Mouse (Mus musculus) heart, postnatal 0 days (tissue): Measurements from ENCODE around the gene Gm5127.

Experiments used
- CTCF ChIP-seq: IDR thresholded peaks from 2 replicates; pipeline ENCODE4 v1.5.1; 2016; ENCODE audit warnings: antibody characterized with exemption, control low read depth, low read depth
- EP300 ChIP-seq: IDR thresholded peaks from 2 replicates; pipeline ENCODE4 v1.6.1; 2016; ENCODE audit warnings: antibody characterized with exemption, low read depth

GRCm38 (mm10) chrX:106603386-106603785 is 20.4 kb downstream of the Gm5127 start, which contains the start of gene Cysltr1:
- TF ChIP-seq CTCF (no peak), EP300 (no peak)
